Mouse (Mus musculus) skeletal muscle tissue, adult 2 months (tissue): Measurements from ENCODE around the gene Kcnip4.

Experiments
- DNase-seq: peaks from one replicate; pipeline ENCODE4 v3.0.0-alpha.2; 2012; ENCODE audit warnings: low read depth, low spot score

Kcnip4 gene

DNA sequence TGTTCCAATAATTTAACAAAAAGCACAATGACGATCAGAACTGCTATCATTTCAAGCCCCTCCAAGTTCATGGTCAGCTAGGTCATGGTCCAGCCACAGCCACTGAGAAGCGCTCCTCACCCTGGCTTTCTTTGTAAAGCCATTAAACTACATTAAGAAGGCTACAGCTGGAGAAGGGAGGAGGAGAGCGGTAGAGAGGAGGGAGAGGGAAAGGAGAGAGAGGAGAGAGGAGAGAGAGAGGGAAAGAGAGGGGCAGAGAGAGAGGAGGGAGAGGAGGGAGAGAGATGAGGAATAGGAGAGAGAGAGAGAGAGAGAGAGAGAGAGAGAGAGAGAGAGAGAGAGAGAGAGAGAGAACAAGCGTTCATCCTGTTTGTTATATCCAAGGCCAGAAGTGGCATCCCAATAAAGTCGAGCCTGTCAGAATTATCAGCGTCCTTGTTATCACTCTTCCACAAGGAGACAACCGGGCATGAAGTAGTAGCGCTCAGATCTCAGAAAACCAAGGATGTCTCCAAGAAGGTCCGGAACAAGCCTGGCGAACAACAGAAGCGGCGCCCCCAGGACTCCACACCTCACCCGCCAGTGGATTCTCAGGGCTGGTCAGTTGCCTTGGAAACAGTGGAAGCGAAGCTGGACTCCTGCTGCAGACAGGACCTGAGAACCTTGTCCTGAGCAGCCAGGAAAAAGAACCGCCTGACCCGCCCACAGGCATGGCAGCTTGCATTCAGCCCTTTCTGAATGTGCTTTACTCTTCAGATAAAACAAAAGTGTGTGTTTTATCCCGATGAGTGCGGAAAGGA is 635.1 kb downstream of the Kcnip4 start:
- no peak for DNase-seq

- no peak for DNase-seq
Measured at GRCm38 (mm10) chr5:48878081-48878480, 646.6 kb downstream of the Kcnip4 start.

DNA sequence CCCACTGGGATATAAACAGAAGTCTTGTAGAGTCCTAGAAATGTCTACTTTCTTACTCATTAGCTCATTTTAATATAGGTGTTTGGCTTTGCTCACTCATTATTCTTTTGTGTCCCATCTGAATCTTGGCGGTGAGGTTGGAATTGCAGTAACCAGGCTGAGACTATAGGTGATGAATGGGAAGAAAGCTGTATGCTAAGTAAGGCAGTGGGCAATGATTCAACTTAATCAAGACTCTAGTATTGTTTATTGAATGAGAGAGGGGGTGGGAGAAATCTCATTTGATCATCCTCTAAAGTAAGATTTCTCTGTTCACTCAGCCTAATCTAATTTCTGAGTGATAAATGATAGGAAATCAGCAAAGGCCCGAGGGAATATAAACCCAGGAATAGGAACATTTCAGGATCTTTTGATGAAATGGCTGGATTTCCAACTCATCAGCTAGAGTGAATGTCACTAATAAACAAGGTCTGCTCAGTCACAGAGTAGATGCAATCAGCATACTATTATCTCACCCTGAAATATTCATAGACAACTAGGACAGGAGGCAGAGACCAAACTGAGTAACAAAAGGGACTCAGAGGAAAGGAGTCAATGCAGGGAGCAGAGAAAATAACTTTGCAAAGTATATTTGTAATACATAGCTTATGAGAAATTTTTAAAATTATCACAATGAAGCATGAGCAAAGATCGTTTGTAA is 660.3 kb downstream of the Kcnip4 start:
- no peak for DNase-seq

- DNase-seq: no peak
Measured at GRCm38 (mm10) chr5:48840971-48841370, 683.7 kb downstream of the Kcnip4 start.

GRCm38 (mm10) chr5:48795526-48795925 is 729.2 kb downstream of the Kcnip4 start:
- DNase-seq: no peak

DNA sequence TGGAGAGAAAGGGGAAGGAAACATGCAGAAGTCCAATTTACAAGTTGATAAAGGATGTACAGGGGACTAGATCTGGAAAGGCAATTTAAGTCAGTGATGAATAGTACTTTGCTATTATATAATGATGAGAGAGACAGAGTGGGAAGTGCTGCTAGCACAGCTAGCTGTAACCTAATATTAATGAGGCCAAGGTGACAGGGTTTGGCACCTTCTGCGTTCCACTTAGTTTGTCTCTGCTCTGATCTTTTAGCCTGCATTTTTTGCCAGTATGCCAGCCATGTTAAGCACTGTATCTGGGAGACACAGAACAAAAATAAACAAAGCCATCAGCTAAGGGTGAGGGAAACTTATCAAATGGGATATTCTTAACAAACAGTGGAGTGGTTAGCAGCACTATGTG is 745.3 kb downstream of the Kcnip4 start:
- DNase-seq: no peak

DNA sequence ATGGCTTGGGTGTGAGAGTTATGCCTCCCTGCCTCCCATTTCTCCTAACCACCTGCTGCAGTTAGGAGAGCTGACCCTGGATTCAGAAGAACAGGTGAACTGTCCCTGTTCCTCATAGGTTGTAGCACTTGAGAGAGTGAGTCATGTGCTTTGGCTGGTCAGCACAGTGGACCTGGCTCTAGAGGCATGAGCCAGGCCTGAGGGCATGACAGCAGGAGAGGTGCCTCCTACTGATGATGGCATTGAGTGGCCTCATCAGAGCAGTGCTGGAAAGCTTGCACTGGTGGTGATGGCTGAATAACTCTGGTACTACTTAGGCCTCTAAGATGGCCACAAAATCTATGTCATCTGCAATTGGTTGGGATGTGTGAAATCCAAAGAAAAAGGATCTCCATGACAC is 776.1 kb downstream of the Kcnip4 start:
- DNase-seq: no peak

DNA sequence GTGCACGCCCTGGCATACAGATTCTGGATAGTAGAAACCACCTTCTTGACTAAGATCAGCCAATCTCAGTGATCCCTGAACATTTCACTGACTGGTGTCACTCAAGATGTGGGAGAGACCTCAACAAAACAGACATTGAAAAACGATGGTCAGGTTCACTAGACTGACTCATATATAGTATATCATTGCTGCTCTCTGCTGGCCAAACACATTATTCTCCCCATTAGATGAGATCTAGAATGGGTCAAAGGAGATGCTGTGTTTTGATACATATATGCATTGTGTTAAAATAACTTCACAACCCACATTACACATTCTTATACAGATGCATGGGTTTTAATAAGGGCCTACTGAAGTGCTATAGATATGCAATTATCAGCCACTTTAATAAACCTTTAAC is 787.1 kb downstream of the Kcnip4 start:
- no peak for DNase-seq

DNA sequence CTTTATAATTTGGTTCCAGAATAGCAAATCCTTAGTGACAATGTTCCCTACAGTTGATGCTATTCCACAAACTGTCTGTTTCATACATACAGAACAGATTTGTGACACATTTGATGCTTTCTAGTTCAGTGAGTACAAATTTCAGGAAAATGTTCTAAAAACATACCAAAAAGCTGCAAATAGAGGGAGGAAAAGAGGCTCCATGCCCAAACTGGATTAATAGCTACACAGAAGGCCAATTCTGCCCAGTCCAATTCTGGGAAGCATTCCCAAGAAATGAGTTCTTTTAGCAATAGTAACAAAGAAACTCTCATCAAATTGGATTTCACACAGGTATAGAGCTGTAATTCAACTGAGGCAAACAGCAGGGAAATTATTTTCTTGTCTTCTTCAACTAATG is 806.5 kb downstream of the Kcnip4 start:
- no peak for DNase-seq

GRCm38 (mm10) chr5:48705997-48706396 is 818.7 kb downstream of the Kcnip4 start:
- DNase-seq: no peak

GRCm38 (mm10) chr5:48687068-48687467 is 837.6 kb downstream of the Kcnip4 start:
- DNase-seq: no peak

DNA sequence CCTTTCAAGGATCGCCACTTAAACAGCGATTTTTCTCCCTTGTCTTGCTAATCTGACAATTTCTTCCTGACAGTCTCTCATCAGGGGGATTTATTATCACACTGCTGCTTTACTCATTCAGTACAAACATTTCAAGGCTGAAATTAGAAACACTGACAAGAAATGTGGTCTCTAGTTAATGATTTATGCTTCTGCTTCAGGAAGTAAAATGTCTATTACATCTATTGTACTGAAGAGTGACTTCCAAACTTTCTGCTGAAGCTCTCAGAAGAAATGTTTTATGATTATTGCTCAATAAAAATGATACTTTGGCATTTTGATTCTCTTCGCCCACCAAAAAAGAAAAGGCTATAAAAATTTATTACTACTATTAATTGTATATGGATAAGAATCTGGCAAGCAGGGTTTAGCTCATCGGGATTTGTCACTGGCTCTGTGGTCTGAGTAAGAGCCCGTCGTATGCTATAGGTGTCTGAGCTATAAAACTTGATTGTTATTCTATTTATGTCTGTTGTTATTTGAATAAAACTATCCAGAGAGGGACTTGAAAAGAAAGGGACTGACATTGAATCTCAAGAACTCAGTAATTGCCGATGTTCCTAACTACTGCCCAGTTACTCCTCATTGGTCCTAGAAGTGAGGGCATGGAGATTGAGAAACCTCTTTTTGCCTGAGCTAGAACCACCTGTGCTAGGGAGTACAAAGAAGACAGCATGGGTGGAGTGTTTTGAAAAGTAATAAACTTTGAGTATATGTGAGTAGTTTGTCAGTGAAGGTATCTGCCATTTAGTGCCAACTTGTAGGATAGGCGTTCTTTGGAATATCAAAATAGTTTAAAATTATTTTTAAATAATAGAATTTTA is 844.7 kb downstream of the Kcnip4 start:
- DNase-seq: no peak

DNA sequence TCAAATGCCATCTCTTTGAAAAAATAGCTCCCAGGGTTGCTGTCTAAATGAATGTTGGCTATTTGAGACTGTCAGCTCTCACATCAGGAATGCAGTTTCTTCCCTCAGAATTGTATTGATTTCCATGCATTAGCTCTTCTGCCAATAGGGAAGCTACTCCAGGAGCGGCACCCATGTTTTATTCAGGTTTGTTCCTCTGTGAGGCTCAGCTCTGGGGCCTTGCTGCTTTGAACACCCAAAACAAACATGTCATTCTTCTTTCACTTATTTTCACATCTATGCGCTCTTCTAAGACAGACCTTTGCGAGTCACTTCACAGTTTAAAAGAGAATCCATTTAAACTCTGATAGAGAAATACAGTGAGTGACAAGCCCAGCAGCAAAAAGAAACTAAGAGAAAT is 862.2 kb downstream of the Kcnip4 start:
- DNase-seq: no peak

- DNase-seq: no peak
Measured at GRCm38 (mm10) chr5:48659975-48660374, 864.7 kb downstream of the Kcnip4 start.

- DNase-seq: no peak
Measured at GRCm38 (mm10) chr5:48650496-48650895, 874.2 kb downstream of the Kcnip4 start.

GRCm38 (mm10) chr5:48636675-48637074 is 888.0 kb downstream of the Kcnip4 start:
- no peak for DNase-seq

DNA sequence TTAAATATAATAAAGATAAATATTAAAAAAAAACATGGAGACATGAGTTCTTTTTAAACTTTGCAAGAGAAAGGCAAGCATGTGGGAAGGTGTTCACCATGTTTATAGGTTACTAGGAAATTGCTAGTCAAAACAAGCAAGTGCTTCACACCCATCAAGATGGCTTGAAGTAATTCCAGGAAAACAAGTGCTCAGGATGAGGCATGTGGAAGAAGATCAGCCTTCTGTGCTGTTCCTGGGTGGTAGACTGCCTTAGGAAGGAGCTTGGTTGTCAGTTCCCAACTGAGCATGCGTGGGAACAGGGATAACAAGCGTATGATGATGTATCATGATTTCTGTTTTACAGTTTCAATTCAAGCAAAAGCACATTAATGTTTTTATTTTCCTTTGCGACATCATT is 891.1 kb downstream of the Kcnip4 start:
- no peak for DNase-seq

- no peak for DNase-seq
Measured at GRCm38 (mm10) chr5:48623370-48623769, 901.3 kb downstream of the Kcnip4 start.

- DNase-seq: no peak
Measured at GRCm38 (mm10) chr5:48606916-48607315, 917.8 kb downstream of the Kcnip4 start.

- no peak for DNase-seq
Measured at GRCm38 (mm10) chr5:48606281-48606680, 918.4 kb downstream of the Kcnip4 start.

GRCm38 (mm10) chr5:48599481-48600040 is 925.1 kb downstream of the Kcnip4 start:
- DNase-seq: no peak

- no peak for DNase-seq
Measured at GRCm38 (mm10) chr5:48588014-48588413, 936.7 kb downstream of the Kcnip4 start.
